Mouse (Mus musculus) neural tube, embryonic 11.5 days (tissue): ENCODE results near the gene T. TPM values are rescaled to one million over a fixed set of nuclear protein-coding genes. Genes with fewer than 3 reads are reported as not detected.

Source experiments
- ATAC-seq: fragments of 200-750 bp; cut with Nextera tagmentation; 2 replicates; pipeline ENCODE4 v1.8.0; 2017; ENCODE audit warnings: moderate number of reproducible peaks, mild to moderate bottlenecking, moderate TSS enrichment, moderate library complexity; ENCODE audit not compliant: insufficient read depth, low FRiP score, low TSS enrichment
- DNase-seq: peaks from one replicate; pipeline ENCODE4 v3.0.0-alpha.2; 2015; ENCODE audit warnings: low spot score
- H3K27ac ChIP-seq: fragments of 300-500 bp; sonication (generic); 2 replicates; pipeline ENCODE4 v1.5.1; 2014; ENCODE audit warnings: low read depth, mild to moderate bottlenecking, low read length
- H3K27me3 ChIP-seq: fragments of 300-500 bp; sonication (generic); 2 replicates; pipeline ENCODE4 v1.6.1; 2014; ENCODE audit warnings: mild to moderate bottlenecking, low read length, mixed read lengths; ENCODE audit not compliant: control insufficient read depth, insufficient read depth
- H3K36me3 ChIP-seq: fragments of 300-500 bp; sonication (generic); 2 replicates; pipeline ENCODE4 v1.6.1; 2014; ENCODE audit warnings: mild to moderate bottlenecking, low read length, moderate library complexity, mixed read lengths; ENCODE audit not compliant: control insufficient read depth, insufficient read depth
- H3K4me1 ChIP-seq: fragments of 300-500 bp; sonication (generic); 2 replicates; pipeline ENCODE4 v1.6.1; 2014; ENCODE audit warnings: low read length, mixed read lengths; ENCODE audit not compliant: control insufficient read depth, insufficient read depth
- H3K4me2 ChIP-seq: fragments of 300-500 bp; sonication (generic); 2 replicates; pipeline ENCODE4 v1.6.1; 2014; ENCODE audit warnings: low read depth, mild to moderate bottlenecking, moderate library complexity
- H3K4me3 ChIP-seq: fragments of 300-500 bp; sonication (generic); 2 replicates; pipeline ENCODE4 v1.5.1; 2014; ENCODE audit warnings: low read depth, low read length
- H3K9ac ChIP-seq: fragments of 300-500 bp; sonication (generic); 2 replicates; pipeline ENCODE4 v1.6.1; 2014; ENCODE audit warnings: mild to moderate bottlenecking, low read length
- H3K9me3 ChIP-seq: fragments of 300-500 bp; sonication (generic); 2 replicates; pipeline ENCODE4 v1.6.1; 2016; ENCODE audit warnings: low read length; ENCODE audit not compliant: control insufficient read depth
- WGBS: fragments of 180-500 bp; shearing (Covaris S2); extraction: QIAGEN DNeasy Blood & Tissue Kit; methylation state at CpG from one replicate; pipeline ENCODE4 v1.1.7; 2014; 5-methylcytosine and 5-hydroxymethylcytosine counted together
- polyA plus RNA-seq: library from polyadenylated mRNA; unstranded; fragments of >200 nt; fragmentation: Nextera tagmentation; extraction: Ambion mirVana; gene quantifications from 2 replicates; pipeline ENCODE4 v1.2.1, GENCODE M21; 2014

T gene
- polyA plus RNA-seq, 1 experiment from 2014 or later: 2.1 TPM

- no peaks in the 10 kb centered on the region for H3K36me3 ChIP-seq
- H3K4me2 ChIP-seq: no peak overlapping the region
- H3K9ac ChIP-seq: no peak overlapping the region
- 82% methylated on average over 3 of the region's 3 CpGs for WGBS
- no peaks in the 10 kb centered on the region for H3K9me3 ChIP-seq
- H3K4me3 ChIP-seq: no peak overlapping the region
- no peak for DNase-seq
- no peak for ATAC-seq
- no peaks in the 10 kb centered on the region for H3K27me3 ChIP-seq
- H3K4me1 ChIP-seq: no peaks in the 10 kb centered on the region
- no peak overlapping the region for H3K27ac ChIP-seq
Measured at GRCm38 (mm10) chr17:8478554-8478953, 44.3 kb downstream of the T start.

DNA sequence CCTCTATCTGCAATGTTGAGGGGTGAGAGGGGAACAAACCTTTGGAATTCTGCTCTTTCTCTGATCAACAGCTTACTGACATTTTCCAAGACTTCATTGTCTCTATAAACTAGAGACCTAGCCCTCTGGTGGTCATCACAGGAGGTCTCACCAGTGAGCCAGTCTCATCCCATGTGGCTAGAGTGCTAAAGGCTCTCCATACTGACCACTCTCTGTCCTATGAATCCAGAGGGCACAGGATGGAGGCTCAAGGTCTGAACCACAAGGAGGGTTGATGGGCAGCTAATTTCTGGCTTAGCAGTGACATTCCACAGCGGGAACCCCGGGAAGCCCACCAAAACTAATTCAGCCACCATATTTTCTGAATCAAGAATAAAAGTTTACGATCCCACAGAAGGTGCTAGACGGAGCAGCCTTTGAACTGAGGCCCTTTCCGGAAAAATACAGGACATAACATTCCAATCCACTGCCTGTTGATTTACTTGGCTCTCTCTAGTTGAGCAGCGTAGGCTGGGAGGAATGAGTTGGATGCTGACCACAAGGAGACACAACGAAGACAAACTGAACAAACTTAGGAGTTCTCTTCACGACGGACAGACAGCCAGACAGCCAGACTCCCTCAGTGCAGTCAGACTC is 45.4 kb downstream of the T start:
- Histone ChIP-seq H3K4me1 (no peaks in the 10 kb centered on the region), H3K27ac (no peak overlapping the region), H3K4me3 (no peak overlapping the region), H3K9me3 (no peaks in the 10 kb centered on the region), H3K36me3 (no peaks in the 10 kb centered on the region), H3K9ac (no peak overlapping the region), H3K4me2 (no peak overlapping the region), H3K27me3 (no peaks in the 10 kb centered on the region)
- 63% methylated on average over 9 of the region's 9 CpGs for WGBS
- ATAC-seq: no peak
- DNase-seq: no peak

DNA sequence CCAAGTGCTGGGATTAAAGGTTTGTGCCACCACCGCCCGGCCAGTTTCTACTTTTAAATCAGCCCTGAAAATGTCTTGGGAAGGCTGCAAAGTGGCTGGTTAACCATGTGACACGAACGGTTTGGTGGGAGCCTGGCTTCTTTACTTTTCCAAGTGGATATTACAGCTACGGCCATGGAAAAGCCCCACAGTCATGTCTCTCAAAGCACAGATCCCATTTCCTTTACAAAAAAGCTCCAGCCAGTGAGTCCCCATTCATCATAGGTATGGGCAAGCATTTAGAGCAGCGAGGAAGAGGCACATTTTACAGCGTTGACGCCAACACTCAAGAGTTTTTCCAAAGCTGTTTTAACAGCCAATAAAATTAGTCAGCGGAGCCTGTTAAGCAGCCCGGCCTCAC is 47.6 kb downstream of the T start:
- Histone ChIP-seq H3K9me3 (no peaks in the 10 kb centered on the region), H3K27ac (no peak overlapping the region), H3K9ac (no peak overlapping the region), H3K36me3 (no peaks in the 10 kb centered on the region), H3K4me1 (no peaks in the 10 kb centered on the region), H3K4me3 (no peak overlapping the region), H3K27me3 (no peaks in the 10 kb centered on the region), H3K4me2 (no peak overlapping the region)
- WGBS: 66% methylated on average over 10 of the region's 10 CpGs
- ATAC-seq (no peak), DNase-seq (no peak)

GRCm38 (mm10) chr17:8482876-8483275 is 48.7 kb downstream of the T start:
- no peaks in the 10 kb centered on the region for H3K36me3 ChIP-seq
- H3K27me3 ChIP-seq: no peaks in the 10 kb centered on the region
- H3K4me3 ChIP-seq: no peak overlapping the region
- no peaks in the 10 kb centered on the region for H3K4me1 ChIP-seq
- no peaks in the 10 kb centered on the region for H3K9me3 ChIP-seq
- H3K4me2 ChIP-seq: no peak overlapping the region
- WGBS: 72% methylated on average over 7 of the region's 7 CpGs
- H3K9ac ChIP-seq: no peak overlapping the region
- no peak overlapping the region for H3K27ac ChIP-seq
- DNase-seq (no peak), ATAC-seq (no peak)

- H3K4me1 ChIP-seq: no peaks in the 10 kb centered on the region
- whole genome bisulfite sequencing: 76% methylated on average over 3 of the region's 3 CpGs
Measured at GRCm38 (mm10) chr17:8484246-8484645, 50.0 kb downstream of the T start.

DNA sequence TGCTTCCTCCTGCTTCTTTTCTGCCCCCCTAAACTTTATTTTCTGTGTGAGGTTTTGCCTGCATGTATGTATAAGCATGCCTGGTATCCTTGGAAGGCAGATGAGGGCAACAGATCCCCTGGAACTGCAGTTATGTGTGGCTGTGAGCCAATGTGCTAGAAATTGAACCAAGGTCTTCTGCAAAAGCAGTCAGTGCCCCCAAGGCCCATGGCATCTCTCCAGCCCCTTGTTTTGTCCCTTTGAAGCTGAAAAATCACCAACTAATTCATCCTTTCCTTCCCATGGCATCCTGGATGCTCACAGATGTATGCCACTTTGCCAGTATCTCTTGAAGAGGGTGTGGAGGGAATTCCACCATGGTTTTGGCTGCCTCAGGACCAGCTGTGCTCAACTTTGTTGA is 50.9 kb downstream of the T start:
- Histone ChIP-seq H3K9me3 (no peaks in the 10 kb centered on the region), H3K4me1 (no peaks in the 10 kb centered on the region), H3K9ac (no peak overlapping the region), H3K27ac (no peak overlapping the region), H3K4me3 (no peak overlapping the region), H3K36me3 (no peaks in the 10 kb centered on the region), H3K4me2 (no peak overlapping the region), H3K27me3 (no peaks in the 10 kb centered on the region)
- ATAC-seq (no peak), DNase-seq (no peak)

More at GRCm38 (mm10) chr17:8484246-8484645, 50.0 kb downstream of the T start:
- Histone ChIP-seq H3K4me3 (no peak overlapping the region), H3K36me3 (no peaks in the 10 kb centered on the region), H3K9ac (no peak overlapping the region), H3K9me3 (no peaks in the 10 kb centered on the region), H3K27ac (no peak overlapping the region), H3K4me2 (no peak overlapping the region), H3K27me3 (no peaks in the 10 kb centered on the region)
- no peak for DNase-seq
- no peak for ATAC-seq

DNA sequence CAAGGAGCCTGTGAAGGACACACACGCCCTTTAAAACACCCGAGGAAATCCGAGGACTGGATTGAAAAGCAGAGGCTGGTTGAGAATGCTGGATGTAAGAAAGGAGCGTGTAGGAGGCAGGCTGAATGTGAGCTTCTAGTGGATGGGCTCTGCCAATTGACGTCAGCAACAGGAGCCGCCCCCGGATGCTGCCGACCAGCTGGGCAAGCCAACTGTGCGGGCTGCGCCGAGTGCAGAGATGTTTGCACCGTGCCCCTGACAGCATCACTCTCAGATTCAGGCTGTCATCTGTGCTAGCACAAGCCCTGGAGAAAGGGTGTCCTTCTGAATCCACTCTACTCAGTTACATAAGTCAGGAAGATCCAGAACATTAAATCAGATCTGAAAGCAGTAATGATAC is 53.6 kb downstream of the T start:
- no peak for DNase-seq
- Histone ChIP-seq H3K9ac (no peak overlapping the region), H3K36me3 (no peaks in the 10 kb centered on the region), H3K4me2 (no peak overlapping the region), H3K4me3 (no peak overlapping the region), H3K9me3 (no peaks in the 10 kb centered on the region), H3K4me1 (no peaks in the 10 kb centered on the region), H3K27me3 (no peaks in the 10 kb centered on the region), H3K27ac (no peak overlapping the region)
- 68% methylated on average over 12 of the region's 12 CpGs for WGBS
- ATAC-seq: no peak

DNA sequence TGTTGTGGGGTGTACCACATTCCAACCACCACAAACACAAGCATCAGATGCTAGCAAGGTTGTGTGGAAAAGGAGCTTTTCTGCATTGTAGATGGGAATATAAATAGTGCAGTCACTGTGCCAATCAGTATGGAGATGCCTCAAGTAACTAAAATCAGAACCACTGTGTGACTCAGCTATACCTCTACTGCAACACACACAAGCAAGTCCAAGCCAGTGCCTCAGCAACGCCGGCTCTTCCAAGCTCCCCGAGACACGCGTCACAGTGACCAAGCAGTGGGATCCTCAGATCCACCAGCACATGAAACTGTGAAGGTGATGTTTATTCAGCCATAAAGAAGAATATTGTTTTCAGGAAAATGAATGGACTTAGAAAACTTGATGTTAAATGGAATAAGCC is 56.7 kb downstream of the T start:
- DNase-seq (no peak), ATAC-seq (no peak)
- Histone ChIP-seq H3K27me3 (no peaks in the 10 kb centered on the region), H3K9ac (no peak overlapping the region), H3K4me2 (no peak overlapping the region), H3K27ac (no peak overlapping the region), H3K4me3 (no peak overlapping the region), H3K36me3 (no peaks in the 10 kb centered on the region), H3K9me3 (no peaks in the 10 kb centered on the region), H3K4me1 (no peaks in the 10 kb centered on the region)
- 87% methylated on average over 5 of the region's 5 CpGs for WGBS
